Mouse (Mus musculus) thymus, postnatal 10 days (tissue): Measurements from ENCODE around the gene Sept4.

Source experiments
- DNase-seq, 2 experiments: peaks; one replicate each; pipeline ENCODE4 v3.0.0; 2021; ENCODE audit warnings: low spot score in 2 of 2

The Sept4 gene

GRCm38 (mm10) chr11:87599395-87600089 lies 30.8 kb downstream of the Sept4 start:
- DNase-seq: no peak

GRCm38 (mm10) chr11:87600322-87600853 lies 31.7 kb downstream of the Sept4 start:
- DNase-seq: no peak

GRCm38 (mm10) chr11:87602234-87602633 lies 33.5 kb downstream of the Sept4 start:
- no peak for DNase-seq

GRCm38 (mm10) chr11:87603571-87603970 lies 34.9 kb downstream of the Sept4 start:
- DNase-seq: no peak

- DNase-seq: no peak
Observed at GRCm38 (mm10) chr11:87609264-87609663, 40.6 kb downstream of the Sept4 start.

GRCm38 (mm10) chr11:87611547-87611946 lies 42.8 kb downstream of the Sept4 start:
- DNase-seq: no peak

GRCm38 (mm10) chr11:87613972-87614371 lies 45.3 kb downstream of the Sept4 start:
- DNase-seq: no peak

GRCm38 (mm10) chr11:87615551-87615950 lies 46.8 kb downstream of the Sept4 start:
- DNase-seq: no peak

- no peak for DNase-seq
Observed at GRCm38 (mm10) chr11:87615952-87616351, 47.2 kb downstream of the Sept4 start.

GRCm38 (mm10) chr11:87616790-87617474 lies 48.2 kb downstream of the Sept4 start, which contains the start of gene Hsf5:
Gene Hsf5 (plus strand): TSS chr11:87617164.
- DNase-seq: no peak

- no peak for DNase-seq
Observed at GRCm38 (mm10) chr11:87617606-87618005, 48.9 kb downstream of the Sept4 start.

GRCm38 (mm10) chr11:87623160-87623559 lies 54.5 kb downstream of the Sept4 start:
- no peak for DNase-seq

GRCm38 (mm10) chr11:87629859-87630258 lies 61.2 kb downstream of the Sept4 start:
- peak; percentile 11 to 56 for DNase-seq

- DNase-seq: no peak
Observed at GRCm38 (mm10) chr11:87638793-87639192, 70.1 kb downstream of the Sept4 start.

- peak in 1 of 2 experiments; percentile 7 for DNase-seq
Observed at GRCm38 (mm10) chr11:87639206-87639605, 70.5 kb downstream of the Sept4 start.
